Mouse (Mus musculus) heart, embryonic 14.5 days (tissue): ENCODE data around the gene Csf2rb. TPM values are rescaled to one million over a fixed set of nuclear protein-coding genes. Genes with fewer than 3 reads are reported as not detected.

Source experiments
- ATAC-seq: fragments of 200-750 bp; cut with Nextera tagmentation; 2 replicates; pipeline ENCODE4 v1.8.0; 2017; ENCODE audit warnings: low read depth, moderate TSS enrichment; ENCODE audit not compliant: insufficient number of reproducible peaks, insufficient read depth, low FRiP score
- H3K27ac ChIP-seq, 2 experiments: fragments of 200-500 bp in 1 of 2; fragments of 300-500 bp in 1 of 2; sonication (generic) in 1 of 2; replicated peaks in 1 of 2; 2 replicates each; pipeline ENCODE4 v1.5.1; 2012 to 2014; ENCODE audit warnings: low read depth in 2 of 2, low read length in 2 of 2, control low read depth in 1 of 2, mild to moderate bottlenecking in 1 of 2, mixed read lengths in 1 of 2; ENCODE audit not compliant: control insufficient read depth in 1 of 2, insufficient read depth in 1 of 2
- H3K27me3 ChIP-seq: fragments of 300-500 bp; sonication (generic); 2 replicates; pipeline ENCODE4 v1.6.1; 2014; ENCODE audit warnings: mild to moderate bottlenecking, low read length, control low read depth; ENCODE audit not compliant: control insufficient read depth, insufficient read depth
- H3K36me3 ChIP-seq: fragments of 300-500 bp; sonication (generic); 2 replicates; pipeline ENCODE4 v1.6.1; 2014; ENCODE audit warnings: mild to moderate bottlenecking, control low read depth, low read length, mixed read lengths; ENCODE audit not compliant: control insufficient read depth, insufficient read depth
- H3K4me1 ChIP-seq, 2 experiments: fragments of 200-500 bp in 1 of 2; fragments of 300-500 bp in 1 of 2; sonication (generic) in 1 of 2; 2 replicates each; pipeline ENCODE4 v1.6.1; 2012 to 2014; ENCODE audit warnings: low read length in 2 of 2, control low read depth in 1 of 2, mixed read lengths in 1 of 2; ENCODE audit not compliant: control insufficient read depth in 2 of 2, insufficient read depth in 2 of 2
- H3K4me2 ChIP-seq: fragments of 300-500 bp; sonication (generic); 2 replicates; pipeline ENCODE4 v1.6.1; 2014; ENCODE audit warnings: mild to moderate bottlenecking, low read length
- H3K4me3 ChIP-seq, 2 experiments: fragments of 200-500 bp in 1 of 2; fragments of 300-500 bp in 1 of 2; sonication (generic) in 1 of 2; 2 replicates each; pipeline ENCODE4 v1.5.1; 2012 to 2014; ENCODE audit warnings: low read length in 2 of 2, mild to moderate bottlenecking in 2 of 2, control low read depth in 1 of 2, low read depth in 1 of 2, moderate library complexity in 1 of 2; ENCODE audit not compliant: control insufficient read depth in 1 of 2, insufficient read depth in 1 of 2
- H3K9ac ChIP-seq: fragments of 300-500 bp; sonication (generic); 2 replicates; pipeline ENCODE4 v1.6.1; 2014; ENCODE audit warnings: mild to moderate bottlenecking, low read length
- H3K9me3 ChIP-seq: fragments of 300-500 bp; sonication (generic); 2 replicates; pipeline ENCODE4 v1.6.1; 2016; ENCODE audit warnings: low read length, control low read depth; ENCODE audit not compliant: control insufficient read depth
- WGBS: fragments of 180-500 bp; shearing (Covaris S2); extraction: QIAGEN DNeasy Blood & Tissue Kit; methylation state at CpG from one replicate; pipeline ENCODE4 v1.1.7; 2014; 5-methylcytosine and 5-hydroxymethylcytosine counted together
- microRNA-seq: library from miRNA; unstranded; fragments of <30 nt; microRNA quantifications from one replicate; pipeline ENCODE4, GENCODE M21; 2016
- polyA plus RNA-seq: library from polyadenylated mRNA; unstranded; fragments of >200 nt; fragmentation: Nextera tagmentation; extraction: Ambion mirVana; gene quantifications from 2 replicates; pipeline ENCODE4 v1.2.1, GENCODE M21; 2014

Gene Csf2rb
- polyA plus RNA-seq, 1 experiment from 2014 or later = 0.99 TPM

DNA sequence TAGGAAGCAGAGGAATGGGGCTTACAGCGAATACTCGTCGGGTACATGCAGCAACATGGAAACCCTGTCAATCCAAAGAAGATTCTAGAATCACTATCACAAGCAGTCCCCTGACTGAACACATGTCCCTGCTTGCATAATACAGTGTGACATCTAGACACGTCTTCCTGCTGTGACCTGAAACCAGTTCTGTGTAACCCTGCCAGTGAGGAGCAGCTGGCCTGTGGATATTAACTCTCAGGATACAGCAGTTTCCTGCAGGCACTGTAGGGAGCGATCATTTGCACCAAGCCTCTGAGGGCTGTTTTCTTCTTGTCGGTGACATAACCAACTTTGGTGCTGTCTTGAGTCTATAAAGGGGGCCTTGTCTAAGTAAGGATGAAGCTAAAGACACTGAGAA lies 75.8 kb downstream of the Csf2rb start:
- H3K9ac ChIP-seq = no peak overlapping the region
- no peak for ATAC-seq
- H3K27me3 ChIP-seq = no peaks in the 10 kb centered on the region
- WGBS = 68% methylated on average over 6 of the region's 6 CpGs
- H3K4me2 ChIP-seq = no peak overlapping the region
- H3K36me3 ChIP-seq = no peaks in the 10 kb centered on the region
- no peak overlapping the region for H3K4me3 ChIP-seq
- peaks cover 31 to 41% of the 10 kb centered on the region in 2 experiments for H3K4me1 ChIP-seq
- H3K9me3 ChIP-seq = no peaks in the 10 kb centered on the region
- peak overlapping the region; percentile 37 to 50; a peak in 1 of 4 replicates for H3K27ac ChIP-seq

DNA sequence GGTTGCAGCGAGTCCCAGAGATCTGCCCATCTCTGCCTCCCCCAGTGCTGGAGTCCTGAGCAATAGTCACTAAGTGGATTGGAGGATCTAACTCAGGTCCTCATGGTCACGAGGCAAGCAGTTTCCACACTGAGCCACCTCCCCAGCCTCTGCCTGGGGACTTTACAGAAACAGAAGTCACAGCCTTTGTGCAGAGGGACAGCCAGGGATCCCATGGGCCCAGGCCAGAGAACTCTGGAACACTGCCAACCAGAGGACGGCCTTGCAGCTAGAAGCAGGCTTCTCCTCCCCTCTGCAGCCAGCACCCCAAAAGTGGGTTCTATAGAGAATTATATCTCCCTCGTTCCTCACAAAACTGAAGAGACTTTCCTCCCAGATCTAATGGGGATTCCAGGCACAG lies 76.4 kb downstream of the Csf2rb start:
- H3K27ac ChIP-seq = peak overlapping the region; percentile 39 to 50
- H3K9me3 ChIP-seq = no peaks in the 10 kb centered on the region
- 25% methylated on average over 4 of the region's 4 CpGs for WGBS
- H3K27me3 ChIP-seq = no peaks in the 10 kb centered on the region
- H3K9ac ChIP-seq = no peak overlapping the region
- H3K36me3 ChIP-seq = no peaks in the 10 kb centered on the region
- no peak overlapping the region for H3K4me3 ChIP-seq
- peaks cover 31 to 42% of the 10 kb centered on the region in 2 experiments for H3K4me1 ChIP-seq
- ATAC-seq = no peak; the same call in 1 of the 2 replicates
- H3K4me2 ChIP-seq = no peak overlapping the region

DNA sequence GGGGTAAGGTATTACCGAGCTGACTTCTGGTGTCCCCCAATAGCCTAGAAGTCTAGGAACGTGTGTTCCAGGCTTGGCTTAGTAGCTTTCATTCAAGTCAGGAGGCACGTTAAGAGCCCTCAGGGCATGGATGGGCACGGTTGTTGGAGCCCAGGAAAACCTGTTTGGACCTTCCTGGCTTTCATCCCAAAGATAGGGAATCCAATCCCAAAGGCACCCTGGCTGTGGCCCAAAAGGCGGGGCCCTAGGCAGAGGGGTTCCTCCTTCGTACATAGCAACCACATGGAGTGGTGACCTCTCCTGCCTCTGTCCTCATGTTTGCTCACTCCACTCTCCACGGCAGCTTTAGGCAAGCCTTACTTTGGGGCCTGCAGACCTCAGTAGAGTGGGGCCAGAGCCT lies 76.9 kb downstream of the Csf2rb start:
- no peaks in the 10 kb centered on the region for H3K9me3 ChIP-seq
- peaks cover 34 to 47% of the 10 kb centered on the region in 2 experiments for H3K4me1 ChIP-seq
- WGBS = 59% methylated on average over 7 of the region's 7 CpGs
- no peaks in the 10 kb centered on the region for H3K36me3 ChIP-seq
- H3K4me2 ChIP-seq = no peak overlapping the region
- H3K9ac ChIP-seq = no peak overlapping the region
- no peak for ATAC-seq
- no peaks in the 10 kb centered on the region for H3K27me3 ChIP-seq
- no peak overlapping the region for H3K4me3 ChIP-seq
- peak overlapping the region; percentile 39 to 50; a peak in 3 of 4 replicates for H3K27ac ChIP-seq

DNA sequence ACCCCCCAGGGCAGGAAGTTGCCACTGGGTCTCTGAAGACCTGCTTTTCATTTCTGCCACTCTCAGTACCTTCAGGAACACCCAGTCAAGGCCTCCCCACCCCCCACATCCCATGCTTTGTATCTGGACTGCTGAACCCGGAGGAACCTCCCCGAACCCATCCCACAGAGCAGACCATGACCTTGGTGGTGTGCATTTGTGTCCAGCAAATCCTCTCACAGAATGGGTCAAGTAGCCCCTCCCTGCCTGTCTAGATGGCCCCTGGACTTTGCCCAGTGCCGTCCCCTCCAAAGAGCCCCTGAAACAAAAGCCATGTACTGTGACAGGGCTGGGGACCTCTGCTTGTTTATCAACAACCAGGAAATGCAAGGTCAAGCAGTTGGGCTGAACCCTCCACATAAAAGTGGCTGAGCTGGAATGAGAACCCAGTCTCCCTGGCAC lies 77.8 kb downstream of the Csf2rb start:
- 39% methylated on average over 3 of the region's 3 CpGs for WGBS
- Histone ChIP-seq H3K27me3 (peaks cover 9% of the 10 kb centered on the region; the same call in 1 of the 2 replicates), H3K9me3 (no peaks in the 10 kb centered on the region), H3K36me3 (no peaks in the 10 kb centered on the region), H3K4me3 (no peak overlapping the region), H3K27ac (peak overlapping the region; percentile 30 to 66; a peak in 3 of 4 replicates), H3K9ac (peak overlapping the region; percentile 25; the same call in 1 of the 2 replicates), H3K4me1 (peaks cover 34 to 50% of the 10 kb centered on the region in 2 experiments), H3K4me2 (peak overlapping the region; percentile 19; the same call in 1 of the 2 replicates)
- no peak for ATAC-seq

Small RNA genes lying within 50 kb of the gene (microRNA-seq; reads per million reads assigned to microRNA genes)
- gene Mir7676-1 (not detected), gene Mir7676-2 (not detected)

Other genes with a start within 250 kb of the Csf2rb start
- gene Cacng2, start 205.7 kb upstream of the Csf2rb start, polyA plus RNA-seq = not detected in 2 replicates
- gene Ift27, start 151.6 kb upstream of the Csf2rb start, polyA plus RNA-seq = 44.7 and 48.7 TPM in 2 replicates
- 0.71 and 1.7 TPM in 2 replicates for gene Pvalb, start 119.4 kb upstream of the Csf2rb start, polyA plus RNA-seq
- gene Ncf4, start 81.0 kb upstream of the Csf2rb start, polyA plus RNA-seq = 2.2 and 3.3 TPM in 2 replicates
- 0.18 and 0.19 TPM in 2 replicates for gene Csf2rb2, start 20.0 kb upstream of the Csf2rb start, polyA plus RNA-seq
- gene Tex33, start 70.2 kb downstream of the Csf2rb start, polyA plus RNA-seq = not detected in 2 replicates
- 18.2 and 18.9 TPM in 2 replicates for gene Tst, start 80.2 kb downstream of the Csf2rb start, polyA plus RNA-seq
- gene Mpst, start 80.7 kb downstream of the Csf2rb start, polyA plus RNA-seq = 1.9 and 2.2 TPM in 2 replicates
- gene Kctd17, start 102.8 kb downstream of the Csf2rb start, polyA plus RNA-seq = 21.2 and 22.0 TPM in 2 replicates
- gene Tmprss6, start 142.9 kb downstream of the Csf2rb start, polyA plus RNA-seq = 0.09 TPM in 1 of 2 replicates, not detected in the other
- 0.16 and 0.19 TPM in 2 replicates for gene Il2rb, start 169.5 kb downstream of the Csf2rb start, polyA plus RNA-seq
- gene C1qtnf6, start 205.7 kb downstream of the Csf2rb start, polyA plus RNA-seq = 38.4 and 41.1 TPM in 2 replicates
- not detected in 2 replicates for gene Sstr3, start 218.9 kb downstream of the Csf2rb start, polyA plus RNA-seq
- 8.1 and 10.0 TPM in 2 replicates for gene Rac2, start 247.0 kb downstream of the Csf2rb start, polyA plus RNA-seq